Mouse (Mus musculus): ENCODE results near the gene B3gnt3. TPM values are rescaled to one million over a fixed set of nuclear protein-coding genes. Genes with fewer than 3 reads are reported as not detected.

The B3gnt3 gene
- total and polyA plus RNA-seq, 3 experiments: 0.19 to 0.84 TPM; not detected in 1

GRCm38 (mm10) chr8:71682832-71683231 is 18.8 kb downstream of the B3gnt3 start:
- Histone ChIP-seq H3K4me3 (ENCODE audit: control insufficient read depth in 1 of 2, insufficient read depth in 1 of 2, low read depth in 2 of 2, low read length in 2 of 2) (no peak overlapping the region), H3K36me3 (ENCODE audit: control insufficient read depth in 1 of 2, insufficient read depth in 2 of 2, low read length in 2 of 2) (no peaks in the 10 kb centered on the region), H3K4me1 (ENCODE audit: control insufficient read depth in 1 of 2, insufficient read depth in 2 of 2, low read length in 2 of 2) (no peaks in the 10 kb centered on the region), H3K79me2 (ENCODE audit: control insufficient read depth, insufficient read depth, low read length, poor library complexity) (no peaks in the 10 kb centered on the region), H3K27me3 (ENCODE audit: control insufficient read depth in 1 of 2, insufficient read depth in 2 of 2, low read length in 2 of 2) (no peaks in the 10 kb centered on the region), H3K27ac (ENCODE audit: control insufficient read depth, low read depth, low read length) (no peak overlapping the region), H3K9me3 (replicated peaks; ENCODE audit: insufficient read depth, low read length) (no peaks in the 10 kb centered on the region), H3K9ac (ENCODE audit: control insufficient read depth, low read depth, low read length, poor library complexity, severe bottlenecking) (no peak overlapping the region)
- DNase-seq (ENCODE audit: low read depth, low spot score): no peak
- TF ChIP-seq E2F4 (IDR thresholded peaks at IDR 0.05; ENCODE audit: borderline replicate concordance, low read depth, low read length) (no peak), TAL1 (IDR thresholded peaks at IDR 0.05; ENCODE audit: low read length) (no peak), EP300 (IDR thresholded peaks at IDR 0.05; ENCODE audit: low read depth in 1 of 2, low read length in 2 of 2) (no peak), ETS1 (IDR thresholded peaks at IDR 0.05; ENCODE audit: low read depth, low read length) (no peak), BHLHE40 (IDR thresholded peaks at IDR 0.05; ENCODE audit: borderline replicate concordance, low read depth, low read length) (no peak), ZKSCAN1 (IDR thresholded peaks at IDR 0.05; ENCODE audit: low read depth, low read length) (no peak), POLR2AphosphoS2 (IDR thresholded peaks at IDR 0.05; ENCODE audit: low read length) (no peak), MAFK (IDR thresholded peaks at IDR 0.05; ENCODE audit: borderline replicate concordance, low read depth, low read length) (no peak), SIN3A (IDR thresholded peaks at IDR 0.05; ENCODE audit: low read length) (no peak), POLR2AphosphoS5 (IDR thresholded peaks at IDR 0.05; ENCODE audit: borderline replicate concordance, low read depth, low read length) (no peak), MAZ (IDR thresholded peaks at IDR 0.05; ENCODE audit: low read depth, low read length) (no peak), ELF1 (IDR thresholded peaks at IDR 0.05; ENCODE audit: low read depth, low read length) (no peak), MYC (IDR thresholded peaks at IDR 0.05; ENCODE audit: low read depth, low read length) (no peak), MAX (IDR thresholded peaks at IDR 0.05; ENCODE audit: low read length) (no peak), JUND (IDR thresholded peaks at IDR 0.05; ENCODE audit: low read depth, low read length) (no peak), HCFC1 (IDR thresholded peaks at IDR 0.05; ENCODE audit: low read depth, low read length) (no peak), GABPA (IDR thresholded peaks at IDR 0.05; ENCODE audit: low read depth, low read length) (no peak), CHD2 (IDR thresholded peaks at IDR 0.05; ENCODE audit: low read length) (no peak), GATA1 (IDR thresholded peaks at IDR 0.05; ENCODE audit: low read depth, low read length) (no peak), TBP (IDR thresholded peaks at IDR 0.05; ENCODE audit: low read depth, low read length) (no peak)

GRCm38 (mm10) chr8:71681369-71681915 is 20.1 kb downstream of the B3gnt3 start:
- Histone ChIP-seq H3K79me2 (ENCODE audit: control insufficient read depth, insufficient read depth, low read length, poor library complexity) (no peaks in the 10 kb centered on the region; the same call in 1 of the 2 replicates), H3K9ac (ENCODE audit: control insufficient read depth, low read depth, low read length, poor library complexity, severe bottlenecking) (no peak overlapping the region), H3K27ac (ENCODE audit: control insufficient read depth, low read depth, low read length) (no peak overlapping the region), H3K36me3 (ENCODE audit: control insufficient read depth in 1 of 2, insufficient read depth in 2 of 2, low read length in 2 of 2) (peaks cover 0 to 4% of the 10 kb centered on the region in 2 experiments; a peak in 1 of 4 replicates), H3K4me3 (ENCODE audit: control insufficient read depth in 1 of 2, insufficient read depth in 1 of 2, low read depth in 2 of 2, low read length in 2 of 2) (no peak overlapping the region), H3K4me1 (ENCODE audit: control insufficient read depth in 1 of 2, insufficient read depth in 2 of 2, low read length in 2 of 2) (peaks cover 2 to 7% of the 10 kb centered on the region in 2 experiments; a peak in 2 of 4 replicates), H3K27me3 (ENCODE audit: control insufficient read depth in 1 of 2, insufficient read depth in 2 of 2, low read length in 2 of 2) (no peaks in the 10 kb centered on the region), H3K9me3 (replicated peaks; ENCODE audit: insufficient read depth, low read length) (no peaks in the 10 kb centered on the region)
- no peak for DNase-seq (ENCODE audit: low read depth, low spot score)
- TF ChIP-seq TCF12 (IDR thresholded peaks at IDR 0.05; ENCODE audit: low read depth, low read length) (no peak), ZKSCAN1 (IDR thresholded peaks at IDR 0.05; ENCODE audit: low read depth, low read length) (no peak), CTCF (IDR thresholded peaks at IDR 0.05 in 2 of 3, conservative IDR thresholded peaks at IDR 0.05 in 1 of 3; ENCODE audit: control insufficient read depth in 1 of 3, insufficient read depth in 1 of 3, low read depth in 2 of 3, low read length in 3 of 3, poor library complexity in 1 of 3, severe bottlenecking in 1 of 3) (no peak), CHD2 (IDR thresholded peaks at IDR 0.05; ENCODE audit: low read length) (no peak), GATA1 (IDR thresholded peaks at IDR 0.05; ENCODE audit: low read depth, low read length) (no peak), EP300 (IDR thresholded peaks at IDR 0.05; ENCODE audit: low read depth in 1 of 2, low read length in 2 of 2) (no peak), ETS1 (IDR thresholded peaks at IDR 0.05; ENCODE audit: low read depth, low read length) (no peak), JUND (IDR thresholded peaks at IDR 0.05; ENCODE audit: low read depth, low read length) (no peak), MXI1 (IDR thresholded peaks at IDR 0.05; ENCODE audit: low read depth, low read length) (no peak), MAX (IDR thresholded peaks at IDR 0.05; ENCODE audit: low read length) (no peak), TBP (IDR thresholded peaks at IDR 0.05; ENCODE audit: low read depth, low read length) (no peak), ZMIZ1 (IDR thresholded peaks at IDR 0.05; ENCODE audit: low read depth, low read length) (no peak)
